Mouse (Mus musculus) hindbrain, postnatal 0 days (tissue): ENCODE results near the gene Setx. TPM values are rescaled to one million over a fixed set of nuclear protein-coding genes. Genes with fewer than 3 reads are reported as not detected.
"Not testable (repeated sequence)": the region's sequence is repeated elsewhere in the genome, so short reads cannot be mapped to it uniquely, and the experiment has no call there.

Experiments used
- ATAC-seq: fragments of 200-750 bp; cut with Nextera tagmentation; 2 replicates; pipeline ENCODE4 v1.8.0; 2017; ENCODE audit warnings: mild to moderate bottlenecking, moderate TSS enrichment, moderate library complexity
- DNase-seq: peaks from one replicate; pipeline ENCODE4 v3.0.0-alpha.2; 2015; ENCODE audit warnings: low spot score
- H3K27ac ChIP-seq: fragments of 300-500 bp; sonication (generic); 2 replicates; pipeline ENCODE4 v1.5.1; 2014; ENCODE audit warnings: mild to moderate bottlenecking
- H3K27me3 ChIP-seq: fragments of 300-500 bp; sonication (generic); 2 replicates; pipeline ENCODE4 v1.6.1; 2014; ENCODE audit warnings: low read length, mixed read lengths; ENCODE audit not compliant: insufficient read depth
- H3K36me3 ChIP-seq: fragments of 300-500 bp; sonication (generic); 2 replicates; pipeline ENCODE4 v1.6.1; 2014; ENCODE audit warnings: low read length, mixed read lengths; ENCODE audit not compliant: insufficient read depth
- H3K4me1 ChIP-seq: fragments of 300-500 bp; sonication (generic); 2 replicates; pipeline ENCODE4 v1.6.1; 2014; ENCODE audit warnings: antibody characterized with exemption, low read length, mixed read lengths; ENCODE audit not compliant: insufficient read depth
- H3K4me2 ChIP-seq: fragments of 300-500 bp; sonication (generic); 2 replicates; pipeline ENCODE4 v1.6.1; 2014; ENCODE audit warnings: low read depth, mild to moderate bottlenecking, low read length, moderate library complexity, mixed read lengths
- H3K4me3 ChIP-seq: fragments of 300-500 bp; sonication (generic); 2 replicates; pipeline ENCODE4 v1.5.1; 2014; ENCODE audit warnings: low read length
- H3K9ac ChIP-seq: fragments of 300-500 bp; sonication (generic); replicated peaks from 2 replicates; pipeline ENCODE4 v1.6.1; 2014; ENCODE audit warnings: mild to moderate bottlenecking, low read length, moderate library complexity, mixed read lengths
- H3K9me3 ChIP-seq: fragments of 300-500 bp; sonication (generic); 2 replicates; pipeline ENCODE4 v1.6.1; 2016; ENCODE audit warnings: low read length, mixed read lengths
- CTCF ChIP-seq: IDR thresholded peaks from 2 replicates; pipeline ENCODE4 v1.5.1; 2016; ENCODE audit warnings: antibody characterized with exemption, control low read depth, low read depth
- WGBS: fragments of 180-500 bp; shearing (Covaris S2); extraction: QIAGEN DNeasy Blood & Tissue Kit; methylation state at CpG from one replicate; pipeline ENCODE4 v1.1.7; 2014; 5-methylcytosine and 5-hydroxymethylcytosine counted together
- polyA plus RNA-seq: library from polyadenylated mRNA; unstranded; fragments of >200 nt; fragmentation: Nextera tagmentation; extraction: Ambion mirVana; gene quantifications from 2 replicates; pipeline ENCODE4 v1.2.1, GENCODE M21; 2015
- total RNA-seq: library from RNA; depleted of rRNA; stranded (reverse); fragments of >200 nt; gene quantifications from 2 replicates; pipeline ENCODE4 v1.2.3, GENCODE M21; 2014; rRNA removed

Gene Setx
- total RNA-seq (31.1 and 36.0 TPM in 2 replicates), polyA plus RNA-seq (15.2 and 15.3 TPM in 2 replicates)

GRCm38 (mm10) chr2:29123907-29124569 is at the start of gene Setx:
TSS of gene Setx (plus strand) at chr2:29124181.
- DNase-seq = peak; percentile 6
- no peak for ATAC-seq
- peak within 1 kb of the TSS; percentile 96 for H3K27ac ChIP-seq
- no peaks in the 10 kb centered on the region for H3K4me1 ChIP-seq
- peak within 1 kb of the TSS; percentile 84 for H3K4me3 ChIP-seq
- H3K9ac ChIP-seq = peak within 1 kb of the TSS; percentile 86
- no peaks in the 10 kb centered on the region for H3K36me3 ChIP-seq
- peak within 1 kb of the TSS; percentile 83 for H3K4me2 ChIP-seq
- 67% methylated on average over 14 of the region's 14 CpGs for WGBS
- H3K27me3 ChIP-seq = no peaks in the 10 kb centered on the region
- no peak for TF ChIP-seq CTCF
- no peaks in the 10 kb centered on the region for H3K9me3 ChIP-seq

DNA sequence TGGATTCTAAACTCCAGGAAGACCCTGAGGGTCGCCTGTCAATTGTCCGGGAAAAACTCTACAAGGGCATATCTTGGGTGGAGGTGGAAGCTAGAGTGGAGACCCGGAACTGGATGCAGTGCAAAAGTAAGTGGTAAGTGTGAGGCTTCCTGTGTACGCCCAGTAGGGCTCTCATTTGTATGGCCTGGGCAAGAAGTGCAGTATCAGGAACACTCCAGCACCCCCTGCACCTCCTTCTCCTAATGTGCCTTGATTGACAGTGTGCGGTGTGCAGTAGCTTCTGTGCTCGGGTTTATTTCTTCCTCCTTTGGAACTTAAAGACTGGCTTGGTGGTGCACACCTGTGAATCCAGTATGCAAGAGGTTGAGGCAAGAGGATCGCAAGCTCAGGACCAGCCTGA is 49.3 kb upstream of the Setx start:
- no peak for ATAC-seq
- H3K4me3 ChIP-seq = no peak overlapping the region
- no peak overlapping the region for H3K4me2 ChIP-seq
- WGBS = 94% methylated on average over 7 of the region's 7 CpGs
- no peaks in the 10 kb centered on the region for H3K27me3 ChIP-seq
- H3K27ac ChIP-seq = no peak overlapping the region
- H3K9me3 ChIP-seq = no peaks in the 10 kb centered on the region
- H3K4me1 ChIP-seq = no peaks in the 10 kb centered on the region
- peaks cover 66% of the 10 kb centered on the region for H3K36me3 ChIP-seq
- no peak overlapping the region for H3K9ac ChIP-seq
- DNase-seq = no peak
- no peak for TF ChIP-seq CTCF

DNA sequence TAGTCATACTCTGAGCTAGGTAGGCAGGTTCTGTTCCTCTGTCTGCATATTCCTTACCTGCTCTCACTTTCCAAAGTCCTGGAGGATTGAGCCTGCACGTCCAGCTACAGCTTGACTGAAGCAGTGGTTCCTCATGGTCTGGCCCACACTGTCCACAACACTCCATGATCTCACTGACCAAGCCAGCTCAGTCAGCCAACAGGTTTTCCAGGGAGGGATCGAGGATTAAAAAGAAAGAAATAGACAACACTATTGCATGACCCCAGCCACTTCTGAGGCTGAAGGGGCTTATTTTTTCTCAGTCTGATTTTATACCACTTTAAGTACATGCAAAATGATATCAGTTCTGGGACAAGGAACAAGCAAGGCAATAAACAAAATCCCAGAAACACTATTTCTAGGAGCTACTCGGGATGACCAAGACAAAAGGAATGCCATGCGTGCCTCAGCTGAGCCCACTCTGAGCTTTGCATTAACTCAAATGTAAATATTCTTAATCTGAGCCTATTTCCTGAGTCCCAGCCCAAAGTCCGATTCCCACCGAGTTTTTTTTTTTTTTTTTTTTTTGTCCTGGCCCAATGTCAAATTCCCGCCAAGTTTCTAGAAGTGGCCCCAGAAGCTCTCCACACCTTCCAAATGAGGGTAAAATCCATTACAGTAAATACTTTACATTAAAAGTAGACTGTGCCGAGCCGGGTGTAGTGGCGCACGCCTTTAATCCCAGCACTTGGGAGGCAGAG is 48.5 kb upstream of the Setx start:
- no peak for ATAC-seq
- no peak for TF ChIP-seq CTCF
- 90% methylated on average over 11 of the region's 11 CpGs for WGBS
- DNase-seq = no peak
- H3K9ac ChIP-seq = no peak overlapping the region
- H3K9me3 ChIP-seq = no peaks in the 10 kb centered on the region
- no peak overlapping the region for H3K4me3 ChIP-seq
- peaks cover 68% of the 10 kb centered on the region for H3K36me3 ChIP-seq
- no peaks in the 10 kb centered on the region for H3K4me1 ChIP-seq
- H3K27ac ChIP-seq = no peak overlapping the region
- no peak overlapping the region for H3K4me2 ChIP-seq
- no peaks in the 10 kb centered on the region for H3K27me3 ChIP-seq

GRCm38 (mm10) chr2:29076226-29076625 is 47.8 kb upstream of the Setx start:
- no peak for TF ChIP-seq CTCF
- Histone ChIP-seq H3K4me1 (no peaks in the 10 kb centered on the region), H3K36me3 (peaks cover 67% of the 10 kb centered on the region), H3K4me2 (no peak overlapping the region), H3K27ac (no peak overlapping the region), H3K4me3 (no peak overlapping the region), H3K9me3 (no peaks in the 10 kb centered on the region), H3K9ac (no peak overlapping the region), H3K27me3 (no peaks in the 10 kb centered on the region)
- 89% methylated on average over 2 of the region's 2 CpGs for WGBS
- DNase-seq (no peak), ATAC-seq (no peak)

- no peak overlapping the region for H3K27ac ChIP-seq
- no peaks in the 10 kb centered on the region for H3K27me3 ChIP-seq
- no peak overlapping the region for H3K9ac ChIP-seq
- no peak overlapping the region for H3K4me3 ChIP-seq
- peak; percentile 7 for DNase-seq
- TF ChIP-seq CTCF = peak; percentile 18; the same call in 1 of the 2 replicates
- no peak for ATAC-seq
- 58% methylated on average over 3 of the region's 3 CpGs for whole genome bisulfite sequencing
- H3K9me3 ChIP-seq = no peaks in the 10 kb centered on the region
- H3K4me2 ChIP-seq = no peak overlapping the region
- peaks cover 68% of the 10 kb centered on the region for H3K36me3 ChIP-seq
- no peaks in the 10 kb centered on the region for H3K4me1 ChIP-seq
Measured at GRCm38 (mm10) chr2:29081965-29082364, 42.0 kb upstream of the Setx start.

DNA sequence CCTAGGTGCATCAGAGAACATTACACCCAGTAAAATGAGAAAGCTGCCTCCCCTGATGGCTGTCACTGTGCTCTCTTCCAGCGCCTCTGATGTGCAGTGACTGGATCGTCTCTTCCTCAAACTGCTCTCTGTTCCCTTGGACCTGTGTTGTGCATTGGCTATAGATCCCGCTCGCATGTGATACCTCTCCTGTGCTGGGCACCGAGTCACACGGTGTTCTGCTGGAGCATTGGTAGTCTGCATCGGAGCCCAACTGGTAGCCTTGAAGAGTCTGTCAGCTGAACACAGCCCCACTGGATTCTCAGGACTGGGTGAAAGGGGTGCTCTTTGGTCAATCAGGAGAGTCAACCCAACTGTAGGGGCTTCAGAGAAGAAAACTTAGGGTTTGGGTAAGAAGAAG is 38.0 kb upstream of the Setx start:
- no peaks in the 10 kb centered on the region for H3K4me1 ChIP-seq
- DNase-seq = no peak

GRCm38 (mm10) chr2:29089276-29089675 is 34.7 kb upstream of the Setx start:
- H3K9me3 ChIP-seq, H3K9ac ChIP-seq, H3K4me3 ChIP-seq, DNase-seq, H3K27me3 ChIP-seq, H3K4me2 ChIP-seq, H3K27ac ChIP-seq, H3K4me1 ChIP-seq, ATAC-seq: not testable (repeated sequence)
- peaks cover 17% of the 10 kb centered on the region for H3K36me3 ChIP-seq
- WGBS = 69% methylated on average over 6 of the region's 6 CpGs

More for the DNA sequence above, 38.0 kb upstream of the Setx start:
- Histone ChIP-seq H3K4me2 (no peak overlapping the region), H3K36me3 (peaks cover 39% of the 10 kb centered on the region), H3K27ac (no peak overlapping the region), H3K9ac (no peak overlapping the region), H3K27me3 (no peaks in the 10 kb centered on the region), H3K4me3 (no peak overlapping the region), H3K9me3 (no peaks in the 10 kb centered on the region)
- ATAC-seq = no peak
- no peak for TF ChIP-seq CTCF
- 96% methylated on average over 7 of the region's 7 CpGs for WGBS
